Mouse (Mus musculus) liver, embryonic 14 days (tissue): ENCODE measurements around the gene Dhtkd1. TPM values are rescaled to one million over a fixed set of nuclear protein-coding genes. Genes with fewer than 3 reads are reported as not detected.

ENCODE experiments used
- polyA plus RNA-seq: library from polyadenylated mRNA; depleted of rRNA; stranded (reverse); fragments of >200 nt; gene quantifications from 2 replicates; pipeline ENCODE4 v1.2.3, GENCODE M21; 2012; rRNA removed

The Dhtkd1 gene
- polyA plus RNA-seq: 2.5 and 2.8 TPM in 2 replicates

GRCm38 (mm10) chr2:5942416-5943032, at the start of gene Dhtkd1:
Gene Dhtkd1 (minus strand): TSS chr2:5942792.

DNA sequence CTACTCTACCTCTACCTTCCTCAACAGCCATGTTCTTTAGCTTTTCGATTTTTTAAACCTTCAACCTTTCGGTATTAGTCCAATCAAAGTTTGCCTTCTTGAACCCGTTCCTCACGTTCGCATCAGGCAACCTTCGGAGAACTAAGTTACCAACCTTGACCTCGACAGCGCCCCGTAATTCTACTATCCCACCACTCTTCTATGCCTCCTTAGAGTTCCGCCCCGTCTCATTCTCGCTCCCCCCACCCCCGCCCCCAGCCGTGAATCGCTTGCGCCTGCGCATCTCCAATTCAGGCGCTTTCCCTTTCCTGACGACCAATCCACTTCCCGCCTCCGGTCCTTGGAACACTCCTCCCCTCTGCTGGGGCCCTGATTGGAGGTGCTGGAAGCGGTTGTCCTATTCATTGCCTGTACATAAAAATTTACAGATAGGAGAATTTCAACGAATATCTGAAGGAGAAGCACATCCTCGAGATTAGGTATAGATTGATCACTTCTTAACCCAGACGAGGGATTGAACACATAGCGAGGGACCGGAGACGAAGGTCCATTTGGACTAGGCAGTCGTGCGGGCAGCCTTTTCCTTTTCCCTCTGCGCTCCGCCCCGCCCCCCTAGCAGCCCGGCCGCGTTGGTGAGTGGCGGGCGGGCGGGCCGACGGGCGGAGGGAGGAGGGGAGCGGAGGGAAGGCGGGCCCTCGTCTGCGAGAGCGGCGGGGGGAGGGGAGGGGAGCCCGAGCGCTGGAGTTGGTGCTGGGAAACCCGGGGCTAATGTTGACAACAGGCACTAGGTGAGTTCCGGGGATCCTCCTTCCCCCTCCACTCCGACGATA, 8.4 kb upstream of the Dhtkd1 start, which contains the start of gene Upf2:
TSS of gene Upf2 (plus strand) at position 704 of the 830 bp plus-strand sequence.

DNA sequence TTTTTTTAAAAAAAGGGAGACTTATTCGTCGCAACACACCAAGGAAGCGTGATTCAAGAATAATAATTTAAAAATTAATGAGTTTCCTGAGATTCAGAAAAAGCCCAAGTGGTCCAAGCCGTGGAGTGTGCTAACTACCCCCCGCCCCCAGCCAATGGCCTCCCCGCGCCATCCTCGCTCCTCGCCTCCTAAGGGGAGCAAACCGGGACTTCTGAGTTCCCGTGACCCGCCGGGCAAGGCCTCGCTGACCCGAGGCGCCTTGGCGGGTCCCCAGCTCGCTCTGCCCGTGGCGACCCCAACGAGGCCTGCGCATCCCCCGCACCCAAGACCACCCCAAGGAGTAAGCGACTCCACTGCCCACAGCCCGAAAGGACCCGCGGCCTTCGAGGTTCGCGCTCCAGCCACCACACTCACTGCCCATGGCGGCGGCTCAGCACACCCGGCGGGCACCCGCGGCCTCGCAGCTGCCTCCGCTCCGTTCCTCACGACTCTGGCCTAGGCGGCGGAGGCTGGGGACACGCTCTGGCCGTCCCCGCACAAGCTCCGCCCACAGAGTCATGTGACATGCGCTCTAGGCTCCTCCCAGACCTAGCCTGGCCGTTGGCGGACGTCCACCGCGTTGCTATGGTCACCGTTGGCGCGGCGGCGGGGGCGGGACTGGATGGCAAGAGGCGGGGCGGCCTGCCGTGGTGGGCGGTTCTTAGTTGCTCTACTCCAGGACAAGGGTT, 47.6 kb downstream of the Dhtkd1 start, which contains the start of gene Sec61a2:
TSS of gene Sec61a2 (minus strand) at position 590 of the 728 bp plus-strand sequence.

DNA sequence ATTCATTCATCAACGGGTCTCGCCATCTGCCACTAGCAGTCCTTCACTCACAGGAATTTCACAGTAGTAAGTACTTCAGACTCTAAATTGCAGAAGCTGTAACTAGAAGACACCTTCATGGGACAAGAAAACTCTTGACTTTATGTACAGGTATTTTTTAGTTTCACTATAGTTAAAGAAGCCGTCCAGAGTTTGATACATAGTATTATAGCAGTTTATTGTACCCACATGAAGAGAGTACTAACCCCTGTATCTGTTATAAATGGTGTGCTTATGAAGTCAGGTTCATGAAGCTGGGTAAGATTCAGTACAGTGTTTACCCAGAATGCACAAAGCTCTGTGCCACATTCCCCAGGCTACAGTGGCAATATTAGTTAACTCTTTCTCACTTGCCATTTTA, 79.8 kb downstream of the Dhtkd1 start, which contains the start of gene Gm13199:
TSS of gene Gm13199 (minus strand) at position 101 of the 400 bp plus-strand sequence.

Other genes with a start within 250 kb of the Dhtkd1 start
- gene Camk1d, start 228.3 kb downstream of the Dhtkd1 start, polyA plus RNA-seq: 0.60 and 0.81 TPM in 2 replicates
- gene Nudt5, start 97.8 kb downstream of the Dhtkd1 start, polyA plus RNA-seq: 18.0 and 22.4 TPM in 2 replicates
- gene Cdc123, start 97.6 kb downstream of the Dhtkd1 start, polyA plus RNA-seq: 97.1 and 113 TPM in 2 replicates
- gene Gm13199, start 79.9 kb downstream of the Dhtkd1 start, polyA plus RNA-seq: 0.73 and 0.74 TPM in 2 replicates
- 18.7 and 20.0 TPM in 2 replicates for gene Sec61a2, start 47.4 kb downstream of the Dhtkd1 start, polyA plus RNA-seq
- gene Upf2, start 8.7 kb upstream of the Dhtkd1 start, polyA plus RNA-seq: 8.1 and 8.2 TPM in 2 replicates
- gene Proser2, start 187.4 kb upstream of the Dhtkd1 start, polyA plus RNA-seq: 1.6 and 2.1 TPM in 2 replicates